Mouse (Mus musculus) kidney, postnatal 4 days (tissue): Measurements from ENCODE around the gene Gnb2.

ENCODE experiments used
- DNase-seq, 2 experiments: peaks; one replicate each; pipeline ENCODE4 v3.0.0; 2021; ENCODE audit warnings: mixed read lengths in 2 of 2

The Gnb2 gene

GRCm38 (mm10) chr5:137539291-137539801 lies 6.0 kb upstream of the Gnb2 start:
- DNase-seq: no peak

- no peak for DNase-seq
Measured at GRCm38 (mm10) chr5:137537461-137537860, 4.2 kb upstream of the Gnb2 start.

- DNase-seq: no peak
Measured at GRCm38 (mm10) chr5:137535318-137535717, 2.0 kb upstream of the Gnb2 start.

- no peak for DNase-seq
Measured at GRCm38 (mm10) chr5:137534762-137535161, 1.5 kb upstream of the Gnb2 start.

GRCm38 (mm10) chr5:137532808-137533116 lies 548 bp downstream of the Gnb2 start:
- DNase-seq: no peak

- DNase-seq: peak; percentile 50 to 66
Measured at GRCm38 (mm10) chr5:137532131-137532807, 1.0 kb downstream of the Gnb2 start.

- peak; percentile 72 to 79 for DNase-seq
Measured at GRCm38 (mm10) chr5:137531414-137532130, 1.7 kb downstream of the Gnb2 start.

GRCm38 (mm10) chr5:137530588-137531413 lies 2.5 kb downstream of the Gnb2 start:
- DNase-seq: peak; percentile 84 to 87

GRCm38 (mm10) chr5:137530075-137530474 lies 3.2 kb downstream of the Gnb2 start:
- DNase-seq: no peak

GRCm38 (mm10) chr5:137529221-137529995 lies 3.9 kb downstream of the Gnb2 start:
- DNase-seq: no peak

- DNase-seq: peak in 1 of 2 experiments; percentile 11
Measured at GRCm38 (mm10) chr5:137528247-137528968, 4.9 kb downstream of the Gnb2 start.

GRCm38 (mm10) chr5:137527413-137527812 lies 5.9 kb downstream of the Gnb2 start:
- DNase-seq: peak in 1 of 2 experiments; percentile 7

- peak; percentile 66 to 77 for DNase-seq
Measured at GRCm38 (mm10) chr5:137526192-137526936, 6.9 kb downstream of the Gnb2 start.

- no peak for DNase-seq
Measured at GRCm38 (mm10) chr5:137525511-137525910, 7.8 kb downstream of the Gnb2 start.

GRCm38 (mm10) chr5:137524671-137525070 lies 8.6 kb downstream of the Gnb2 start:
- DNase-seq: no peak

GRCm38 (mm10) chr5:137524251-137524515 lies 9.1 kb downstream of the Gnb2 start:
- DNase-seq: no peak

GRCm38 (mm10) chr5:137523396-137524250 lies 9.7 kb downstream of the Gnb2 start:
- no peak for DNase-seq

- DNase-seq: no peak
Measured at GRCm38 (mm10) chr5:137522711-137523110, 10.6 kb downstream of the Gnb2 start.

GRCm38 (mm10) chr5:137521861-137522260 lies 11.4 kb downstream of the Gnb2 start:
- no peak for DNase-seq
